Mouse (Mus musculus) effector memory CD4-positive, alpha-beta T cell, adult 7 months (primary cell): ENCODE results near the gene Ndufb3. TPM values are rescaled to one million over a fixed set of nuclear protein-coding genes. Genes with fewer than 3 reads are reported as not detected.

Experiments used
- polyA plus RNA-seq: library from polyadenylated mRNA; unstranded; fragments of 100-300 nt; shearing (Covaris generic); gene quantifications from one replicate; pipeline ENCODE4 v1.2.1, GENCODE M21; 2017

Gene Ndufb3
- polyA plus RNA-seq: 66.4 TPM

GRCm38 (mm10) chr1:58586171-58586997, at the start of gene Ndufb3, which contains the start of gene Fam126b:
Ndufb3 (plus strand) TSS chr1:58586384.
Fam126b (minus strand) TSS chr1:58586323.

Other genes with a start within 250 kb of the Ndufb3 start
- gene Bzw1, start 193.5 kb upstream of the Ndufb3 start, polyA plus RNA-seq: 382 TPM
- gene Clk1, start 162.3 kb upstream of the Ndufb3 start, polyA plus RNA-seq: 1,105 TPM
- 38.5 TPM for gene Nif3l1, start 141.2 kb upstream of the Ndufb3 start, polyA plus RNA-seq
- gene Ppil3, start 140.9 kb upstream of the Ndufb3 start, polyA plus RNA-seq: 27.0 TPM
- 26.4 TPM for gene Orc2, start 81.3 kb upstream of the Ndufb3 start, polyA plus RNA-seq
- 6.6 TPM for gene Fam126b, start 61 bp upstream of the Ndufb3 start, polyA plus RNA-seq
- not detected for gene Als2cr12, start 109.6 kb downstream of the Ndufb3 start, polyA plus RNA-seq
- gene Cflar, start 125.1 kb downstream of the Ndufb3 start, polyA plus RNA-seq: 103 TPM
- gene Casp8, start 209.0 kb downstream of the Ndufb3 start, polyA plus RNA-seq: 87.5 TPM